Mouse (Mus musculus) layer of hippocampus, adult 9-10 months (tissue): Measurements from ENCODE around the gene Iscu.

Source experiments
- DNase-seq: peaks from one replicate; pipeline ENCODE4 v3.0.0; 2022; ENCODE audit warnings: low spot score

The Iscu gene

GRCm38 (mm10) chr5:113772450-113772895 is at the start of gene Iscu, which contains the start of gene Sart3:
Gene Iscu (plus strand): TSS chr5:113772748.
Gene Sart3 (minus strand): TSS chr5:113772510.
- DNase-seq, result peak; percentile 63

GRCm38 (mm10) chr5:113723567-113724237 is 48.8 kb upstream of the Iscu start:
- DNase-seq, result no peak

- peak; percentile 71 for DNase-seq
These were observed 48.1 kb upstream of the Iscu start, which contains the start of gene 1700069L16Rik for GRCm38 (mm10) chr5:113724446-113724845. Gene 1700069L16Rik (minus strand): TSS chr5:113724772.

- no peak for DNase-seq
These were observed 47.1 kb upstream of the Iscu start for GRCm38 (mm10) chr5:113725417-113725816.

GRCm38 (mm10) chr5:113726618-113727017 is 45.9 kb upstream of the Iscu start:
- no peak for DNase-seq

- DNase-seq, result no peak
These were observed 45.3 kb upstream of the Iscu start for GRCm38 (mm10) chr5:113727238-113727637.

GRCm38 (mm10) chr5:113728011-113728410 is 44.5 kb upstream of the Iscu start:
- DNase-seq, result no peak

- DNase-seq, result no peak
These were observed 43.9 kb upstream of the Iscu start for GRCm38 (mm10) chr5:113728691-113729090.

GRCm38 (mm10) chr5:113730641-113731121 is 41.9 kb upstream of the Iscu start:
- no peak for DNase-seq

- no peak for DNase-seq
These were observed 41.4 kb upstream of the Iscu start for GRCm38 (mm10) chr5:113731174-113731573.

GRCm38 (mm10) chr5:113732182-113732581 is 40.4 kb upstream of the Iscu start:
- no peak for DNase-seq

- no peak for DNase-seq
These were observed 38.2 kb upstream of the Iscu start for GRCm38 (mm10) chr5:113734376-113734775.

- no peak for DNase-seq
These were observed 37.6 kb upstream of the Iscu start for GRCm38 (mm10) chr5:113735023-113735344.

- peak; percentile 45 for DNase-seq
These were observed 37.0 kb upstream of the Iscu start, which contains the start of gene Ficd for GRCm38 (mm10) chr5:113735345-113736112. Gene Ficd (plus strand): TSS chr5:113735803.

GRCm38 (mm10) chr5:113736113-113736502 is 36.4 kb upstream of the Iscu start:
- DNase-seq, result no peak

GRCm38 (mm10) chr5:113736522-113737164 is 35.9 kb upstream of the Iscu start:
- DNase-seq, result no peak

- no peak for DNase-seq
These were observed 34.8 kb upstream of the Iscu start for GRCm38 (mm10) chr5:113737607-113738237.

GRCm38 (mm10) chr5:113747629-113748028 is 24.9 kb upstream of the Iscu start:
- no peak for DNase-seq

GRCm38 (mm10) chr5:113748556-113749331 is 23.8 kb upstream of the Iscu start:
- DNase-seq, result no peak

- DNase-seq, result no peak
These were observed 20.9 kb upstream of the Iscu start for GRCm38 (mm10) chr5:113751521-113752157.
